Mouse (Mus musculus): Measurements from ENCODE around the gene Kif13a. TPM values are rescaled to one million over a fixed set of nuclear protein-coding genes. Genes with fewer than 3 reads are reported as not detected.

The Kif13a gene
- polyA plus RNA-seq, 1 experiment from 2014 or later: 17.9 TPM

- H3K4me1 ChIP-seq: no peaks in the 10 kb centered on the region
- ATAC-seq (ENCODE audit: insufficient read depth, low FRiP score, low read depth): no peak
- no peak overlapping the region for H3K27ac ChIP-seq
- no peaks in the 10 kb centered on the region for H3K9me3 ChIP-seq
- 90% methylated on average over 11 of the region's 11 CpGs for WGBS
- H3K27me3 ChIP-seq (replicated peaks): no peaks in the 10 kb centered on the region
- H3K36me3 ChIP-seq: no peaks in the 10 kb centered on the region
- no peak overlapping the region for H3K9ac ChIP-seq
- H3K4me3 ChIP-seq (replicated peaks): no peak overlapping the region
- H3K4me2 ChIP-seq: no peak overlapping the region
Observed at GRCm38 (mm10) chr13:46900870-46901555, 28.7 kb downstream of the Kif13a start.

GRCm38 (mm10) chr13:46898837-46899236 lies 30.8 kb downstream of the Kif13a start:
- ATAC-seq (ENCODE audit: insufficient read depth, low FRiP score, low read depth): no peak
- Histone ChIP-seq H3K4me1 (no peaks in the 10 kb centered on the region), H3K27me3 (replicated peaks) (no peaks in the 10 kb centered on the region), H3K9ac (no peak overlapping the region), H3K9me3 (no peaks in the 10 kb centered on the region), H3K27ac (no peak overlapping the region), H3K4me3 (replicated peaks) (no peak overlapping the region), H3K4me2 (no peak overlapping the region), H3K36me3 (no peaks in the 10 kb centered on the region)
- WGBS: 37% methylated on average over 2 of the region's 2 CpGs

GRCm38 (mm10) chr13:46898411-46898810 lies 31.3 kb downstream of the Kif13a start:
- 53% methylated on average over 11 of the region's 11 CpGs for WGBS
- no peak overlapping the region for H3K9ac ChIP-seq
- H3K27me3 ChIP-seq (replicated peaks): no peaks in the 10 kb centered on the region
- ATAC-seq (ENCODE audit: insufficient read depth, low FRiP score, low read depth): no peak
- no peaks in the 10 kb centered on the region for H3K9me3 ChIP-seq
- no peak overlapping the region for H3K4me3 ChIP-seq (replicated peaks)
- 0 out of 2 replicates have a peak overlapping the region, but pooled peaks have one; percentile 7 for H3K27ac ChIP-seq
- H3K4me2 ChIP-seq: no peak overlapping the region
- no peaks in the 10 kb centered on the region for H3K4me1 ChIP-seq
- no peaks in the 10 kb centered on the region for H3K36me3 ChIP-seq

- Histone ChIP-seq H3K9ac (no peak overlapping the region), H3K4me3 (replicated peaks) (no peak overlapping the region), H3K27ac (no peak overlapping the region), H3K27me3 (replicated peaks) (no peaks in the 10 kb centered on the region), H3K9me3 (no peaks in the 10 kb centered on the region), H3K4me2 (no peak overlapping the region), H3K4me1 (peaks cover 5% of the 10 kb centered on the region; the same call in 1 of the 2 replicates), H3K36me3 (no peaks in the 10 kb centered on the region)
- no peak for ATAC-seq (ENCODE audit: insufficient read depth, low FRiP score, low read depth)
- 56% methylated on average over 4 of the region's 4 CpGs for WGBS
Observed at GRCm38 (mm10) chr13:46892380-46892779, 37.3 kb downstream of the Kif13a start.

- 88% methylated on average over 12 of the region's 12 CpGs for WGBS
- H3K4me1 ChIP-seq: peaks cover 9% of the 10 kb centered on the region; the same call in 1 of the 2 replicates
- no peak overlapping the region for H3K27ac ChIP-seq
- H3K9me3 ChIP-seq: no peaks in the 10 kb centered on the region
- no peaks in the 10 kb centered on the region for H3K36me3 ChIP-seq
- no peak overlapping the region for H3K4me3 ChIP-seq (replicated peaks)
- no peaks in the 10 kb centered on the region for H3K27me3 ChIP-seq (replicated peaks)
- H3K9ac ChIP-seq: no peak overlapping the region
- H3K4me2 ChIP-seq: no peak overlapping the region
- no peak for ATAC-seq (ENCODE audit: insufficient read depth, low FRiP score, low read depth)
Observed at GRCm38 (mm10) chr13:46888150-46888683, 41.5 kb downstream of the Kif13a start.

- Histone ChIP-seq H3K4me3 (replicated peaks) (no peak overlapping the region), H3K4me1 (peaks cover 9% of the 10 kb centered on the region; the same call in 1 of the 2 replicates), H3K9me3 (no peaks in the 10 kb centered on the region), H3K9ac (no peak overlapping the region), H3K36me3 (no peaks in the 10 kb centered on the region), H3K27me3 (replicated peaks) (no peaks in the 10 kb centered on the region), H3K27ac (no peak overlapping the region), H3K4me2 (no peak overlapping the region)
- 85% methylated on average over 10 of the region's 10 CpGs for WGBS
- no peak for ATAC-seq (ENCODE audit: insufficient read depth, low FRiP score, low read depth)
Observed at GRCm38 (mm10) chr13:46886497-46887261, 43.0 kb downstream of the Kif13a start.

- no peak overlapping the region for H3K4me3 ChIP-seq (replicated peaks)
- no peak overlapping the region for H3K27ac ChIP-seq
- 57% methylated on average over 5 of the region's 5 CpGs for WGBS
- H3K4me2 ChIP-seq: no peak overlapping the region
- no peaks in the 10 kb centered on the region for H3K27me3 ChIP-seq (replicated peaks)
- no peak for ATAC-seq (ENCODE audit: insufficient read depth, low FRiP score, low read depth)
- no peaks in the 10 kb centered on the region for H3K36me3 ChIP-seq
- H3K9ac ChIP-seq: no peak overlapping the region
- peaks cover 4% of the 10 kb centered on the region; the same call in 1 of the 2 replicates for H3K4me1 ChIP-seq
- no peaks in the 10 kb centered on the region for H3K9me3 ChIP-seq
Observed at GRCm38 (mm10) chr13:46885759-46886060, 44.0 kb downstream of the Kif13a start.

GRCm38 (mm10) chr13:46884898-46885758 lies 44.5 kb downstream of the Kif13a start:
- Histone ChIP-seq H3K36me3 (no peaks in the 10 kb centered on the region), H3K9ac (no peak overlapping the region), H3K4me2 (no peak overlapping the region), H3K4me3 (replicated peaks) (no peak overlapping the region), H3K27me3 (replicated peaks) (no peaks in the 10 kb centered on the region), H3K9me3 (no peaks in the 10 kb centered on the region), H3K27ac (no peak overlapping the region), H3K4me1 (peaks cover 4% of the 10 kb centered on the region; the same call in 1 of the 2 replicates)
- 69% methylated on average over 26 of the region's 26 CpGs for WGBS
- ATAC-seq (ENCODE audit: insufficient read depth, low FRiP score, low read depth): no peak

GRCm38 (mm10) chr13:46883976-46884375 lies 45.7 kb downstream of the Kif13a start:
- Histone ChIP-seq H3K4me3 (replicated peaks) (no peak overlapping the region), H3K9me3 (no peaks in the 10 kb centered on the region), H3K4me1 (peaks cover 4% of the 10 kb centered on the region; the same call in 1 of the 2 replicates), H3K4me2 (no peak overlapping the region), H3K36me3 (no peaks in the 10 kb centered on the region), H3K27ac (peak overlapping the region; percentile 45; the same call in 1 of the 2 replicates), H3K27me3 (replicated peaks) (no peaks in the 10 kb centered on the region), H3K9ac (no peak overlapping the region)
- WGBS: 88% methylated on average over 3 of the region's 3 CpGs
- no peak for ATAC-seq (ENCODE audit: insufficient read depth, low FRiP score, low read depth)

GRCm38 (mm10) chr13:46883381-46883780 lies 46.3 kb downstream of the Kif13a start:
- no peaks in the 10 kb centered on the region for H3K9me3 ChIP-seq
- 0 out of 2 replicates have a peak, but pooled peaks cover 4% of the 10 kb centered on the region for H3K4me1 ChIP-seq
- H3K4me2 ChIP-seq: no peak overlapping the region
- no peak overlapping the region for H3K9ac ChIP-seq
- no peak for ATAC-seq (ENCODE audit: insufficient read depth, low FRiP score, low read depth)
- H3K27me3 ChIP-seq (replicated peaks): no peaks in the 10 kb centered on the region
- H3K27ac ChIP-seq: peak overlapping the region; percentile 45; the same call in 1 of the 2 replicates
- 49% methylated on average over 10 of the region's 10 CpGs for WGBS
- no peaks in the 10 kb centered on the region for H3K36me3 ChIP-seq
- no peak overlapping the region for H3K4me3 ChIP-seq (replicated peaks)

- H3K27me3 ChIP-seq (replicated peaks): no peaks in the 10 kb centered on the region
- peaks cover 4% of the 10 kb centered on the region; the same call in 1 of the 2 replicates for H3K4me1 ChIP-seq
- no peak for ATAC-seq (ENCODE audit: insufficient read depth, low FRiP score, low read depth)
- H3K9ac ChIP-seq: no peak overlapping the region
- 36% methylated on average over 14 of the region's 14 CpGs for WGBS
- no peak overlapping the region for H3K27ac ChIP-seq
- H3K4me3 ChIP-seq (replicated peaks): no peak overlapping the region
- no peaks in the 10 kb centered on the region for H3K36me3 ChIP-seq
- H3K4me2 ChIP-seq: no peak overlapping the region
- no peaks in the 10 kb centered on the region for H3K9me3 ChIP-seq
Observed at GRCm38 (mm10) chr13:46880736-46881135, 48.9 kb downstream of the Kif13a start.

Measured in stomach, embryonic 15.5 days (tissue).